Mouse (Mus musculus): ENCODE measurements around the gene Gpm6b. TPM values are rescaled to one million over a fixed set of nuclear protein-coding genes. Genes with fewer than 3 reads are reported as not detected.

Gpm6b gene
- polyA plus RNA-seq, 1 experiment from 2014 or later: 260 TPM

GRCm38 (mm10) chrX:166307437-166308222, 68.9 kb downstream of the Gpm6b start:
- no peak overlapping the region for H3K9ac ChIP-seq (replicated peaks)
- H3K27me3 ChIP-seq (replicated peaks): peaks cover 8% of the 10 kb centered on the region; the same call in 1 of the 2 replicates
- H3K4me1 ChIP-seq: no peaks in the 10 kb centered on the region
- no peak overlapping the region for H3K4me3 ChIP-seq (replicated peaks)
- no peaks in the 10 kb centered on the region for H3K9me3 ChIP-seq (replicated peaks)
- H3K36me3 ChIP-seq: no peaks in the 10 kb centered on the region
- H3K4me2 ChIP-seq: no peak overlapping the region
- 74% methylated on average over 7 of the region's 7 CpGs for WGBS
- no peak overlapping the region for H3K27ac ChIP-seq (replicated peaks)
- no peak for ATAC-seq (ENCODE audit: low FRiP score)

DNA sequence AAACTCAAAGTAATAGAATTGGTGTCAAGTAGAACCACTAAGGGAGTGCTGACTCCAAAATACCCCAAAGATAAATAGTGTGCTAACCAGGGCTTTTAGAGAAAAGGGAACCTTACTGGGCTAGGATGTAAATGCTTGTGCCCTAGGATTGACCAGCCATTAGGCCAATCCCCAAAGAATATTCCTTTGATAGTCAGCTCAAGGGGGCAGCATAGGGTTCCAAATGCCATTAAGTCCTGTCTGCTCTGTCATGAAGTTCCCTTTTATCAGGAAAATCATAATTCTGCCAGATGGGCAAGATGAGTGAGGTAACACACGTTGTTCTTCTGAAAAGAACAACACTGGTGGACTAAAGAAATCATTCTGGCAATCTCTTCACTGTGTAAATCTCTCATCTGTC, 70.1 kb downstream of the Gpm6b start:
- Histone ChIP-seq H3K9ac (replicated peaks) (no peak overlapping the region), H3K27me3 (replicated peaks) (peaks cover 12% of the 10 kb centered on the region; the same call in 1 of the 2 replicates), H3K4me1 (no peaks in the 10 kb centered on the region), H3K4me2 (no peak overlapping the region), H3K9me3 (replicated peaks) (no peaks in the 10 kb centered on the region), H3K4me3 (replicated peaks) (no peak overlapping the region), H3K27ac (replicated peaks) (no peak overlapping the region), H3K36me3 (no peaks in the 10 kb centered on the region)
- no peak for ATAC-seq (ENCODE audit: low FRiP score)
- WGBS: 42% methylated on average over 1 of the region's 1 CpGs

DNA sequence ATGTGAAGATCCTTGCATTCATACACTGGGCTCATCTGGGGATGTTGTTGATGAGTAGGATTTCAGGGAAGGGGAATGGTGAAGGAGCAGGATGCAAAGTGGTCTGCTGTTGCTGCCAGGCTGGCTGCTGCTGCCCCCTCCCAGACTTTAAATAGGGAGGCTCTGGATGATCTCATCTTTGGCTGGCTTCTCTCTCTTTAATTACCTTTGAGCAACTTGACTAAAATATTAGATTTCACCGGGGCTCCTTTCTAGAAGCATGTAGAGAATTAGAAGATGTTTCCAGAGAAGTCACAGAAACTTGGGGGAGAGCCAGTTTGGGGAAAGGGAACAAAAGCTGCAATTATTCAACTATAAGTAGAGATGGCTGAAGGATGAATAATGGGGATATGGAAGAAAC, 76.5 kb downstream of the Gpm6b start:
- Histone ChIP-seq H3K4me3 (replicated peaks) (no peak overlapping the region), H3K9ac (replicated peaks) (no peak overlapping the region), H3K27ac (replicated peaks) (peak overlapping the region; percentile 51; the same call in 1 of the 2 replicates), H3K4me1 (no peaks in the 10 kb centered on the region), H3K27me3 (replicated peaks) (peaks cover 17% of the 10 kb centered on the region; the same call in 1 of the 2 replicates), H3K4me2 (no peak overlapping the region), H3K9me3 (replicated peaks) (no peaks in the 10 kb centered on the region), H3K36me3 (no peaks in the 10 kb centered on the region)
- ATAC-seq (ENCODE audit: low FRiP score): no peak
- WGBS: 74% methylated on average over 1 of the region's 1 CpGs

DNA sequence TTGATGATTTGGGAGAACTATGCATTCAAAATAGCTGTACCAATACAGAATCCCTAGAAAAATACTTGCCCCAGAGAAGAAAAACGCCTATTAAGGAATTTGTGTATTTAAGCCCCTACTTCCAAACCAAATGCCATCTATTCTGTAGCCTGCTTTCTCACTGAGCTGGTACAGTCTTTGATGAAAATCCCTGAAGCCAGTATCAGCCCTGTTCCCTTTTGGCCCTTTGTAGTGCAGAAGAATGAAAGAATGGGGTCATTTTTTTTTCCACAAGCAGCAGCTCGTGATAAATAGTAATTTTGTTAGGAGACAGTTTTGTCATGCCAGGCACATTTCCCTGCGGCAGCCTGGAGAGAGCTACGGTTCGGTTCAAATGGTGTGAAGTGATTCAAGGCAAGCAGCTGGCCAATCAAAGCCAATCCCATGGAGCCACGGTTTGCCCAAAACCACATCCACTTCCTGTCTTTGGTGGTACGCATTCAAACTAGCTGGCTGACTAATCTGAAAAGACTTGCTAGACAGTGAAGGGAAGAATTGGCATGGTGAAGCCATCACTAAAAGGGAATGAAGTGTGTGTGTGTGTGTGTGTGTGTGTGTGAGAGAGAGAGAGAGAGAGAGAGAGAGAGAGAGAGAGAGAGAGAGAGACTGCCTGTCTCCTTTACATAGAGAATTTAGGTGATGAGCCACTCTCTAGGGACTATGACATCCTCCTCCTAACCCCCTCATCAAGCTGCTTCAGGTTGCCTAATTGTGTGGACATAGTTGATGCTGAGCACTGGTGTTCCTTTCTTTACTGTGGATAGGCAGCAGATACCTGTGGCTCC, 78.1 kb downstream of the Gpm6b start:
- Histone ChIP-seq H3K4me3 (replicated peaks) (no peak overlapping the region), H3K9me3 (replicated peaks) (no peaks in the 10 kb centered on the region), H3K36me3 (no peaks in the 10 kb centered on the region), H3K4me1 (no peaks in the 10 kb centered on the region), H3K27me3 (replicated peaks) (peaks cover 17% of the 10 kb centered on the region; the same call in 1 of the 2 replicates), H3K27ac (replicated peaks) (peak overlapping the region; percentile 61), H3K9ac (replicated peaks) (no peak overlapping the region), H3K4me2 (no peak overlapping the region)
- ATAC-seq (ENCODE audit: low FRiP score): peak; percentile 45; the same call in 1 of the 2 replicates
- WGBS: 36% methylated on average over 7 of the region's 7 CpGs

DNA sequence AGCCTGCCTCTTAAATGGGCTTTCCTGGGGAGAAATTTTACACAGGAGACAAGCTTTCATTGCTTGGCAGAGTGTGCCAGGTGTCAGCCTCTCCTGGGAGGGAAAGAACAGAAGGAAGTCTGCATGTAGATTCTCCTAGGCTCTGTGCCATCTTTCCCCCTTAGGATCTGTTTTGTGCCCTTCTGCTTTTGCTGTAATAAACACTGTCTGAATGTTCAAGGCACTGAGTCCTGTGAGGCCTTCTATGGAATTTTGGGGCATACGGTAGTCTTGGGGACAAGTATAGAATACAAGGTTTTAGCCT, 78.6 kb downstream of the Gpm6b start:
- Histone ChIP-seq H3K9ac (replicated peaks) (no peak overlapping the region), H3K9me3 (replicated peaks) (no peaks in the 10 kb centered on the region), H3K27me3 (replicated peaks) (peaks cover 17% of the 10 kb centered on the region; the same call in 1 of the 2 replicates), H3K36me3 (no peaks in the 10 kb centered on the region), H3K4me1 (no peaks in the 10 kb centered on the region), H3K27ac (replicated peaks) (peak overlapping the region; percentile 61), H3K4me3 (replicated peaks) (no peak overlapping the region), H3K4me2 (no peak overlapping the region)
- no peak for ATAC-seq (ENCODE audit: low FRiP score)
- WGBS: 63% methylated on average over 1 of the region's 1 CpGs

DNA sequence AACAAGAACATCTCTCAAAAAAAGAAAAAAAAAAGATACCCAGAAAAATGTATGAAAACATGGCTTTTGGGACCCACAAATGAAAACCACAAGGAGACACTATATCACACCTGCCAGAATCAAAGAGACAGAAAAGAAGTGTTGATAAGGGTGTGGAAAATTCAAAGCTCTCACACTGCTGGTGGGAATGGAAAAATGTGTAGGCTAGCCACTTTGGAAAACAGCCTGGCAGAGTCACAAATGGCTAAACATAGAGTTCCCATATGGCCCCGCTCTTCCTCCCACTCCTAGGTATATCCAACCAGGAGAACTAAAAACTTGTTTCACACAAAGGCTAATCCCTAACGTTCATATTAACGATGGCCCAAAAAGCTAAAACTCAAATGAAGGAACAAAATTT, 84.5 kb downstream of the Gpm6b start:
- peaks cover 7% of the 10 kb centered on the region; the same call in 1 of the 2 replicates for H3K4me1 ChIP-seq
- H3K4me2 ChIP-seq: no peak overlapping the region
- H3K9me3 ChIP-seq (replicated peaks): no peaks in the 10 kb centered on the region
- no peak overlapping the region for H3K9ac ChIP-seq (replicated peaks)
- ATAC-seq (ENCODE audit: low FRiP score): no peak
- WGBS: 91% methylated on average over 3 of the region's 3 CpGs
- H3K4me3 ChIP-seq (replicated peaks): no peak overlapping the region
- H3K27me3 ChIP-seq (replicated peaks): peaks cover 5% of the 10 kb centered on the region; the same call in 1 of the 2 replicates
- H3K36me3 ChIP-seq: no peaks in the 10 kb centered on the region
- no peak overlapping the region for H3K27ac ChIP-seq (replicated peaks)

DNA sequence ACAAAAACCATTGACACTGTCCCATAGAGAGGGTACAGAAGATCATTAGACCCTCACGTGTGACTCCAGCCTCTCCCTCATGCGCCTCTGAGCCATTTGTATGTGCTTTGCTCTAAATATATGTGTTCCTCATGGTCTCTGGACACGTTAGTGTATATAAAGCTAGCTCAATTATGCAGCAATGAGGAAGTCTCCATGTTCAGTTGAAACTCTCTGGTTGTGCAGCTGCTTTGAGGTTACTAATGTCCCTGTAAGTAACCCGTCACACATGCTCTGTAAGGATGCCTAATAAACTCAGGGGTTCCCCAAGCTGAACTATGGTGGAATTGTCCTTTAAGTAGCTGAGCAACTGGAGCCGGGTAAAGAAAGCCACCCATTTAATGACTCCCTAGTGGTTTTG, 88.9 kb downstream of the Gpm6b start:
- no peaks in the 10 kb centered on the region for H3K9me3 ChIP-seq (replicated peaks)
- peaks cover 14% of the 10 kb centered on the region; the same call in 1 of the 2 replicates for H3K27me3 ChIP-seq (replicated peaks)
- no peak for ATAC-seq (ENCODE audit: low FRiP score)
- no peak overlapping the region for H3K4me3 ChIP-seq (replicated peaks)
- H3K27ac ChIP-seq (replicated peaks): peak overlapping the region; percentile 72
- no peaks in the 10 kb centered on the region for H3K36me3 ChIP-seq
- WGBS: 49% methylated on average over 5 of the region's 5 CpGs
- H3K4me1 ChIP-seq: peaks cover 10% of the 10 kb centered on the region; the same call in 1 of the 2 replicates
- H3K4me2 ChIP-seq: no peak overlapping the region
- no peak overlapping the region for H3K9ac ChIP-seq (replicated peaks)

GRCm38 (mm10) chrX:166328219-166328901, 89.6 kb downstream of the Gpm6b start:
- Histone ChIP-seq H3K4me2 (no peak overlapping the region), H3K27ac (replicated peaks) (peak overlapping the region; percentile 72)

GRCm38 (mm10) chrX:166328904-166329451, 90.3 kb downstream of the Gpm6b start:
- no peaks in the 10 kb centered on the region for H3K9me3 ChIP-seq (replicated peaks)
- peak; percentile 77 for ATAC-seq (ENCODE audit: low FRiP score)
- H3K27ac ChIP-seq (replicated peaks): peak overlapping the region; percentile 72
- 21% methylated on average over 9 of the region's 9 CpGs for WGBS
- peaks cover 10% of the 10 kb centered on the region; the same call in 1 of the 2 replicates for H3K4me1 ChIP-seq
- no peak overlapping the region for H3K9ac ChIP-seq (replicated peaks)
- H3K27me3 ChIP-seq (replicated peaks): peaks cover 15% of the 10 kb centered on the region; the same call in 1 of the 2 replicates
- H3K4me3 ChIP-seq (replicated peaks): no peak overlapping the region
- no peaks in the 10 kb centered on the region for H3K36me3 ChIP-seq
- peak overlapping the region; percentile 16; the same call in 1 of the 2 replicates for H3K4me2 ChIP-seq

More at GRCm38 (mm10) chrX:166328219-166328901, 89.6 kb downstream of the Gpm6b start:
- H3K4me3 ChIP-seq (replicated peaks): no peak overlapping the region
- no peaks in the 10 kb centered on the region for H3K36me3 ChIP-seq
- H3K4me1 ChIP-seq: peaks cover 10% of the 10 kb centered on the region; the same call in 1 of the 2 replicates
- H3K9me3 ChIP-seq (replicated peaks): no peaks in the 10 kb centered on the region
- H3K9ac ChIP-seq (replicated peaks): no peak overlapping the region
- peaks cover 15% of the 10 kb centered on the region; the same call in 1 of the 2 replicates for H3K27me3 ChIP-seq (replicated peaks)
- WGBS: 49% methylated on average over 3 of the region's 3 CpGs
- peak; percentile 26 for ATAC-seq (ENCODE audit: low FRiP score)

GRCm38 (mm10) chrX:166334516-166335136, 95.9 kb downstream of the Gpm6b start:
- Histone ChIP-seq H3K9ac (replicated peaks) (no peak overlapping the region), H3K27me3 (replicated peaks) (peaks cover 13% of the 10 kb centered on the region; the same call in 1 of the 2 replicates), H3K9me3 (replicated peaks) (no peaks in the 10 kb centered on the region), H3K4me2 (no peak overlapping the region), H3K27ac (replicated peaks) (no peak overlapping the region), H3K36me3 (no peaks in the 10 kb centered on the region), H3K4me1 (no peaks in the 10 kb centered on the region), H3K4me3 (replicated peaks) (no peak overlapping the region)
- no peak for ATAC-seq (ENCODE audit: low FRiP score)
- 92% methylated on average over 6 of the region's 6 CpGs for WGBS

DNA sequence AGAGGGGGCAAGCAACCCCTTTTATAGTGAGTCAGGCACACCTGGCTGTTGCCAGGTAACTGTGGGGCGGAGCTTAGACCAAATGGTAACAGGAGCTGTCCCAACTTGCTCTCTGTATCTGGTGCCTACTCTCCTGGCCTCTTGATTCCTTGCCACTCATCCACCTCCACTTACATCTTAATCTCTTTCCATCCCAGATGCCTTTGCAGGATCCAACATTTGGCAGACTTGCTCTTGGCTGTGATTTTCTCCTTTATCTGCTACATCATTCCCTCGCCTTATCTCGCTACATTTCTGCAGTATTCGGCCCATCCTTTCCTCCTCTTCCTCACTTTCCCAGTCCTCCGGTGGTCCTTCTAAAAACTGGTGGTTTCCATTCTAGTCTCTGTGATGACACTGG, 99.6 kb downstream of the Gpm6b start:
- Histone ChIP-seq H3K27me3 (replicated peaks) (peaks cover 9% of the 10 kb centered on the region; the same call in 1 of the 2 replicates), H3K9ac (replicated peaks) (no peak overlapping the region), H3K27ac (replicated peaks) (no peak overlapping the region), H3K9me3 (replicated peaks) (no peaks in the 10 kb centered on the region), H3K4me3 (replicated peaks) (no peak overlapping the region), H3K4me1 (no peaks in the 10 kb centered on the region), H3K4me2 (no peak overlapping the region), H3K36me3 (no peaks in the 10 kb centered on the region)
- WGBS: 85% methylated on average over 5 of the region's 5 CpGs
- ATAC-seq (ENCODE audit: low FRiP score): no peak

Measured in neural tube, embryonic 15.5 days (tissue).